Mouse (Mus musculus): Measurements from ENCODE around the gene Tnfaip8l3.

The Tnfaip8l3 gene

DNA sequence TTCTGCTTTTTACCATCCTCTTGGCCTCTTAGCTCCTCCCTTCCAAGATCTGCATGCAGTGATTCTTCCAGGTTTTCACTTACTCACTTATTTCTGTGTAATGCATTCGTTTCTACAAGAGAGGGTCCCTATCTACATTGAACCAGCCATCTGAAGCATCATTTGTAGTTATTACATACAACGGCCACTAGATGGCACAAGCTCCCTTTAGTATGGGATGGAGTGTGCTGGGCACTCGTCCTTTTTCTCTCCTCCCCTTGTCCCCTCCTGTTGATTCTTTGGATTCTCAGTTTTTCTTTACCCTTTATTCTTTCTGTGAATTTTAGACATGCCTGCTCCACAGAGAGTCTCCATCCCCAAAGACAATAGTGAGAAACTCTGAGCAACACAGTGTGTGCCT, 77.3 kb downstream of the Tnfaip8l3 start:
- DNase-seq (ENCODE audit: low spot score): no peak

DNA sequence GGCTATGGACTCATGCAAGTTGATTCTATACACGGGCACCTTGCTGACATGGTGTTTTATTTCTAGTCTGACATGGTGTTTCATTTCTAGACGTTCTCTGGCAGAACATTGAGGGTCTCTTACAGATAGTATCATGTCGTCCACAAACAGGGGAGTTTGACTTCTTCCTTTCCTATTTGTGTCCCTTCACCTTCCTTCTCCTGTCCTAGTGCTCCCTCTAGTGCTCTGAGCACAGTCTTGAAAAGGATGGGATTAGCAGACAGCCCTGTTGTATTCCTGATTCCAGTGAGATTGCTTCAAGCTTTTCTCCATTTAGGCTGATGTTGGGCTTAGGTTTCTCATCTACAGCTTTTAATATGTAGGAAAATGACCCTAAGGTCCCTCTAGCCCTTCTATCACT, 81.2 kb downstream of the Tnfaip8l3 start:
- no peak for DNase-seq (ENCODE audit: low spot score)

DNA sequence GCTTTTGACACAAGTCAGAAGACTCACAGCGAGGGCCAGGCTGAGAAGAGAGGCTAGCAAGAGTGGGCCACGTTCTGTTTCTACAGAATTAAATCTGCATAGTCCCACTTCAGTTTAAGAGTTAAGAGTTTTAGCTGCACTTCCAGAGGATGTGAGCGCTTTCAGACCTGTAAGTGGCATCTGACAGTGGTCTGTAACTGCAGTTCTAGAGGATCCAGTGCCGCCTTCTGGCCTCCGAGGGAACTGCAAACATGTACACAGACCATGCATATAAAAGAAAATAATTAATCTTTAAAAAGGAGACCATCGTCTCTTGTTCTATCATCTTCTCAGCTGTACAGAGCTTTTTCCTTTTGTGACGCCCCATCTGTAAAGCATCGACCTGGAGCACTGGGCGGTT, 83.3 kb downstream of the Tnfaip8l3 start:
- DNase-seq (ENCODE audit: low spot score): peak; percentile 69

DNA sequence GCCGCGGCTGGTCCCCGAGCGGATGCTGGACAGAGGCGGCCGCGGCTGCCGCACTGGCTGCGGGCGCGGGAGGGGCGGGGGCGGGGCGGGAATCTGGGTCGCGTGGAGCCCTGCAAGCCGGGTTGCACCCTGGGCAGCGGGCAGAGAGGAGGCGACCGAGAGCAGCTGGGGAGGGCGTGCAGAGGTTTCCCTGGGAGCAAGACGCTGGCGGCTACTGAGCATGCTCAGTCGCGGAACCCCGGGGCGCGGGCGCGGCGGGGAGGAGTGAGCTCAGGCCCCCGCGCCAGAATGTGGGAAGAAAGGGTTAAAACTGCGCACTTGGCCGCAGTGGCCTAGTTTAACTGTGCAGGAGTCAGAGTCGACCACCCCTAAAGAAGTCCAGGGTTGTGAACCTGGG, 93.1 kb downstream of the Tnfaip8l3 start, which contains the start of gene Elmod1:
Elmod1 (minus strand) TSS at position 180 of the 397 bp plus-strand sequence.
- DNase-seq (ENCODE audit: low spot score): peak; percentile 54

DNA sequence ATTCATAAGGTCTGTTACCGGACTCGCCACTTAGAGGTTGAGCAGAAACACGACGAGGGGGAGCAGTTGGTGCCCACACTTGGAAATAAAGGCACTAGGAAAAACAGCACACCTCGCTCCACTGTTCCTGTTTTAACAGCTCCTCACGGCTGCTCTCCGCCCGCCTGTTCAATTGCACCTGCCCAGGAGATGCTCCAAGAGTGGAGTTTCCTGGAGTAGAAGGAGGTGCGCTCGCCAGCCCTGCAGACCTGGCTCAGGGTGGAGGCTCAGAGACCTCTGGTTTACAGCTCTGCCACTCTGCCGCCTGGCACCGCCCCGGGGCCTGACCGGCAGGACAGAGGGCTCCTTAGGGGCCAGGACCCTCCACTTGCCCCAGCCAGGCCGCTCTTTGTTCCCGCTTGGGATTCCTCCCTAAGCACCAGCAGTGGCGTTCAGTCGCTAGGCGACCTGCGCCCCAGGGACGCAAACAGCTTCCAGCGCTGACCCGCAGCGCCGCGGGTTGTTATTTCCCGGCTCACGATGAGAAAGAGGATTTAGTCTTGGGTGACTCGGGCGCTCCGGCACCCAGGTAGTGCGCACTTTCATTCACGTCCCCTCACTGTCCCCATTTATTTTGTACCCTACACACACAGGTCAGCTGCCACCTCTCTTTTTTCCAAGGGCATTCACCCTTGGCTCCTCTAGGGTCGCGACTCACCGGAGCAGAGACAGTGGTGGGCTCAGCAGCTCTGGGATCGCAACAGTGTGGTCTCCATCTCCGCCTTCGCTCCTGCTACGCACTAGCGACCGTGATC, 93.7 kb downstream of the Tnfaip8l3 start:
- DNase-seq (ENCODE audit: low spot score): no peak

DNA sequence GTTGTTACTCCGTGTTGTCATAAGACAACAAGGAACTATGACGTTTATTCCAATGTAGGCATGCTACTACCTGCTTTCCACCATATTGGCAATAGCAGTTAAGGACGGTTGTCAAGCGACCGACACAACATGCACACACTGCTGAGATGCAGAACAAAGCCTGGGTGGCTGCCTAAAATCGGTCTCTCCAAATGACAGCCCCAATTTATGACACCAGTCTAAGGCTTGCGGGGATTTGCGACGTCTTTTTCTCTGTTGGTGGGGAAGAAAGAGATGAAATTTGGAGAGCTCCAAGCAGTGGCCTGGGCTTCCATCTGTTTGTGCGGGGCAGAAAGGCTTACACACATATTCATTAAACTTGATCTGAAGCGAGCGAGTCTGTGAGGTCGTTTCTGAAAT, 94.3 kb downstream of the Tnfaip8l3 start:
- DNase-seq (ENCODE audit: low spot score): no peak
